Mouse (Mus musculus) olfactory bulb, adult 2 months (tissue): ENCODE measurements around the gene Lpin2.

Source experiments
- CTCF ChIP-seq: fragments of 200-500 bp; IDR thresholded peaks from 2 replicates; pipeline ENCODE4 v1.5.1; 2012; ENCODE audit warnings: low read depth, mild to moderate bottlenecking, low read length, moderate library complexity; ENCODE audit not compliant: insufficient read depth
- POLR2A ChIP-seq: fragments of 200-500 bp; IDR thresholded peaks from 2 replicates; pipeline ENCODE4 v1.6.1; 2012; ENCODE audit warnings: mild to moderate bottlenecking, low read depth, low read length, moderate library complexity; ENCODE audit not compliant: insufficient read depth

- TF ChIP-seq CTCF (no peak), POLR2A (no peak)
Observed at GRCm38 (mm10) chr17:71256068-71256615, 73.8 kb downstream of the Lpin2 start.
